Mouse (Mus musculus) midbrain, embryonic 15.5 days (tissue): ENCODE results near the gene Serinc1. TPM values are rescaled to one million over a fixed set of nuclear protein-coding genes. Genes with fewer than 3 reads are reported as not detected.

ENCODE experiments used
- ATAC-seq: fragments of 200-750 bp; cut with Nextera tagmentation; replicated peaks from 2 replicates; pipeline ENCODE4 v1.8.0; 2017; ENCODE audit warnings: moderate TSS enrichment
- H3K27ac ChIP-seq: fragments of 300-500 bp; sonication (generic); 2 replicates; pipeline ENCODE4 v1.5.1; 2015; ENCODE audit warnings: mild to moderate bottlenecking, inconsistent platforms
- H3K27me3 ChIP-seq: fragments of 300-500 bp; sonication (generic); replicated peaks from 2 replicates; pipeline ENCODE4 v1.6.1; 2015; ENCODE audit warnings: inconsistent platforms
- H3K36me3 ChIP-seq: fragments of 300-500 bp; sonication (generic); replicated peaks from 2 replicates; pipeline ENCODE4 v1.6.1; 2015; ENCODE audit warnings: inconsistent platforms
- H3K4me1 ChIP-seq: fragments of 300-500 bp; sonication (generic); 2 replicates; pipeline ENCODE4 v1.6.1; 2015; ENCODE audit warnings: inconsistent platforms
- H3K4me2 ChIP-seq: fragments of 300-500 bp; sonication (generic); 2 replicates; pipeline ENCODE4 v1.6.1; 2015; ENCODE audit warnings: inconsistent platforms, mild to moderate bottlenecking, moderate library complexity
- H3K4me3 ChIP-seq: fragments of 300-500 bp; sonication (generic); 2 replicates; pipeline ENCODE4 v1.5.1; 2015; ENCODE audit warnings: mild to moderate bottlenecking, inconsistent platforms
- H3K9ac ChIP-seq: fragments of 300-500 bp; sonication (generic); 2 replicates; pipeline ENCODE4 v1.6.1; 2015; ENCODE audit warnings: mild to moderate bottlenecking, inconsistent platforms
- H3K9me3 ChIP-seq: fragments of 300-500 bp; sonication (generic); 2 replicates; pipeline ENCODE4 v1.6.1; 2016; ENCODE audit warnings: inconsistent platforms
- WGBS: fragments of 180-500 bp; shearing (Covaris S2); methylation state at CpG from one replicate; pipeline ENCODE4 v1.1.7; 2015; ENCODE audit warnings: mixed read lengths; 5-methylcytosine and 5-hydroxymethylcytosine counted together
- polyA plus RNA-seq: library from polyadenylated mRNA; unstranded; fragments of >200 nt; fragmentation: Nextera tagmentation; extraction: Ambion mirVana; gene quantifications from 2 replicates; pipeline ENCODE4 v1.2.1, GENCODE M21; 2015

Serinc1 gene
- polyA plus RNA-seq, 1 experiment from 2014 or later: 407 TPM

- Histone ChIP-seq H3K36me3 (no peaks in the 10 kb centered on the region; the same call in 1 of the 2 replicates), H3K9ac (peak overlapping the region; percentile 97), H3K4me3 (peak overlapping the region; percentile 78), H3K4me1 (peaks cover 37% of the 10 kb centered on the region), H3K4me2 (peak overlapping the region; percentile 73), H3K27ac (no peak overlapping the region), H3K27me3 (no peaks in the 10 kb centered on the region), H3K9me3 (no peaks in the 10 kb centered on the region)
- WGBS: 57% methylated on average over 2 of the region's 2 CpGs
- no peak for ATAC-seq
Observed at GRCm38 (mm10) chr10:57531076-57531475, 1.3 kb downstream of the Serinc1 start.

GRCm38 (mm10) chr10:57526469-57526868 is 5.9 kb downstream of the Serinc1 start:
- WGBS: 94% methylated on average over 5 of the region's 5 CpGs
- ATAC-seq: no peak
- Histone ChIP-seq H3K4me3 (no peak overlapping the region), H3K9me3 (no peaks in the 10 kb centered on the region), H3K4me2 (no peak overlapping the region), H3K9ac (no peak overlapping the region), H3K27ac (no peak overlapping the region), H3K36me3 (peaks cover 22% of the 10 kb centered on the region), H3K4me1 (peaks cover 37% of the 10 kb centered on the region), H3K27me3 (no peaks in the 10 kb centered on the region)

GRCm38 (mm10) chr10:57515278-57515677 is 17.1 kb downstream of the Serinc1 start:
- H3K4me2 ChIP-seq: no peak overlapping the region
- 88% methylated on average over 1 of the region's 1 CpGs for WGBS
- no peak overlapping the region for H3K4me3 ChIP-seq
- no peaks in the 10 kb centered on the region for H3K27me3 ChIP-seq
- no peak for ATAC-seq
- peaks cover 51% of the 10 kb centered on the region for H3K36me3 ChIP-seq
- H3K27ac ChIP-seq: no peak overlapping the region
- H3K4me1 ChIP-seq: no peaks in the 10 kb centered on the region
- H3K9ac ChIP-seq: no peak overlapping the region
- no peaks in the 10 kb centered on the region for H3K9me3 ChIP-seq

DNA sequence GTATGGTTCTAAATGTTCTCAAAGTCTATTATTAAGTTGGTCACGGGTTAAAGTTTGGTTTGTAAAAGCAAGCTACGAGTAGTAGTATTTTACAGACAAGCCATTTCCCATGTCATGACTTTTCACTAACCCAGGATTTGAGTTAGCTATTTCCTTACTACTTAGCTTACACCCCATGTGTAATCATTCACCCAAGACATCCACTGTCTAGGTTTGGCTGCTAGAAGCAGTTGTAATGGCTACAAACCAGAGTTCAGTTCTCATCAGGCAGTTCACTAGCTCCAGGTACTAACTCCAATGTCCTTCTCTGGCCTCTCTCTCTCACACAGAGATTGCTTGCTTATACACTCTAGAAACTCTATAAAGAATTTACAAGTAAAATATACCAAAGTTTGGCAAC is 17.7 kb downstream of the Serinc1 start:
- ATAC-seq: no peak
- H3K9ac ChIP-seq: no peak overlapping the region
- WGBS: 92% methylated on average over 2 of the region's 2 CpGs
- H3K4me3 ChIP-seq: no peak overlapping the region
- H3K9me3 ChIP-seq: no peaks in the 10 kb centered on the region
- no peak overlapping the region for H3K27ac ChIP-seq
- H3K36me3 ChIP-seq: peaks cover 51% of the 10 kb centered on the region
- H3K4me1 ChIP-seq: no peaks in the 10 kb centered on the region
- no peaks in the 10 kb centered on the region for H3K27me3 ChIP-seq
- H3K4me2 ChIP-seq: no peak overlapping the region

DNA sequence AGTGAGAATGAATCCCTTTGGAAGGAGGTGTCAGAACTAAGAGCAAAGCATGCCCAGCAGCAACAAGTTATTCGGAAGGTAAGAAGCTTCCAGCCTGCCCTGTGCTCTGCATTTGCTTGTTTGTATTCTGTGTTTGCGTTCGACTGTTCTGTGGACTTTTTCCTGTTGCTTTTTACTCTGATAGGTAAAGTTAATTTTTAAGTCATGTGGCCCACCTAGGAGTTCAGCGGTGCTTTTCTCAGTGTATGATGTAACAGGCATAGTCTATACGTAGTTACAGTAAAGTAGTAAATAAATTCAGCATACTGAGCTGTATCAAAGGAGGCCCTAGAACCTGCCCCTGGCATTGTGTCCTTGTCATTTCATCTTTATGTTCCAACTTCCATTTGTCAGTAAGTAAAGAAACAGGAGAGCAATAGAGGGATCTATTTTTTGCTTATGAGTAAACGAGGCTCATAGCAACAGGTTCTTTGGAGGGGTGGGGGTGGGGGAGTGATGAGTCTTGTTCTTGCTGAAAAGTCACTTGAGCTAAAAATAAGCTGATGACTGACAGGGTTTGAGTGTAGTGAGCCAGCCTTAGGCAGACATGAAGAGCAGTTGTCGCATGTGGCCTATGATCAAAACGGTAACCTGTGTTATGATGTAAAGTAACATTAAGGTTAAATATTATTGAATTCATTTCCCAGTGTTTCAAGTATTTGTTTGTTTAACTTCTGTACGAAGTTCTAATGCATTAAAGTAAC is 32.7 kb downstream of the Serinc1 start:
- peaks cover 16% of the 10 kb centered on the region; the same call in 1 of the 2 replicates for H3K36me3 ChIP-seq
- no peak overlapping the region for H3K9ac ChIP-seq
- H3K27me3 ChIP-seq: no peaks in the 10 kb centered on the region
- no peaks in the 10 kb centered on the region for H3K4me1 ChIP-seq
- no peak overlapping the region for H3K4me2 ChIP-seq
- H3K4me3 ChIP-seq: no peak overlapping the region
- H3K27ac ChIP-seq: no peak overlapping the region
- WGBS: 90% methylated on average over 9 of the region's 9 CpGs
- no peaks in the 10 kb centered on the region for H3K9me3 ChIP-seq
- ATAC-seq: no peak

GRCm38 (mm10) chr10:57492050-57492449 is 40.3 kb downstream of the Serinc1 start:
- Histone ChIP-seq H3K4me1 (peaks cover 30% of the 10 kb centered on the region), H3K4me2 (no peak overlapping the region), H3K9ac (no peak overlapping the region), H3K36me3 (peaks cover 8% of the 10 kb centered on the region; the same call in 1 of the 2 replicates), H3K9me3 (no peaks in the 10 kb centered on the region), H3K27ac (no peak overlapping the region), H3K27me3 (no peaks in the 10 kb centered on the region), H3K4me3 (no peak overlapping the region)
- ATAC-seq: no peak
- WGBS: 59% methylated on average over 2 of the region's 2 CpGs

GRCm38 (mm10) chr10:57488591-57488990 is 43.7 kb downstream of the Serinc1 start:
- Histone ChIP-seq H3K27me3 (no peaks in the 10 kb centered on the region), H3K4me2 (peak overlapping the region; percentile 66), H3K36me3 (no peaks in the 10 kb centered on the region), H3K4me3 (peak overlapping the region; percentile 97; the same call in 1 of the 2 replicates), H3K9me3 (no peaks in the 10 kb centered on the region), H3K9ac (no peak overlapping the region), H3K27ac (no peak overlapping the region), H3K4me1 (peaks cover 30% of the 10 kb centered on the region)
- ATAC-seq: no peak

DNA sequence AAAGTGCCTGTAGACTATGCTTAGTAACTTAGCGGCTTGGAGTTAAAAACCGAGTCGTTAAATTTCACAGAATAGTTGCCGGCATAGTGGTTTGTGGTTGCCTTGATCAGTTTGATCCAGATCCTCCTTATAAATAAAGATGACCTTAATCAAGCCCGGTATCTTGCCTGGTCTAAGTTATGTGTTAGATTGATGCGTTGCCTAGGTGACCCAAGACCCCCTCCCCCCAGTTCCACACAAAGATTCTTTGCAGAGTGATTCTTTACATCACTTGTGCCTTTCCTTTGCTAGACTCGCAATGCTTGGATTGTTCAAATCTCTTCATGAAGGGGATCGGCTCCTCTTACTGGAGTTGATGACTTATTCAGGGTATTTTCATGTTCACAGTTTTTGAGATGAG is 45.1 kb downstream of the Serinc1 start:
- WGBS: 0% methylated on average over 8 of the region's 8 CpGs
- H3K4me2 ChIP-seq: peak overlapping the region; percentile 66
- peak; percentile 12; the same call in 1 of the 2 replicates for ATAC-seq
- peaks cover 30% of the 10 kb centered on the region for H3K4me1 ChIP-seq
- H3K27me3 ChIP-seq: no peaks in the 10 kb centered on the region
- H3K4me3 ChIP-seq: peak overlapping the region; percentile 97
- peak overlapping the region; percentile 98 for H3K27ac ChIP-seq
- H3K9me3 ChIP-seq: no peaks in the 10 kb centered on the region
- H3K36me3 ChIP-seq: no peaks in the 10 kb centered on the region
- peak overlapping the region; percentile 95 for H3K9ac ChIP-seq

- peak; percentile 90 for ATAC-seq
- WGBS: 0% methylated on average over 64 of the region's 65 CpGs
- H3K4me1 ChIP-seq: peaks cover 30% of the 10 kb centered on the region
Observed at GRCm38 (mm10) chr10:57486542-57487071, 45.7 kb downstream of the Serinc1 start.

GRCm38 (mm10) chr10:57485908-57486541 is 46.3 kb downstream of the Serinc1 start, which contains the start of gene Hsf2:
Gene Hsf2, plus strand, starts transcription at chr10:57486385.
- H3K9ac ChIP-seq: peak within 1 kb of the TSS; percentile 95
- WGBS: under 1% methylated on average over 52 of the region's 52 CpGs
- peak within 1 kb of the TSS; percentile 97 for H3K4me3 ChIP-seq
- H3K4me2 ChIP-seq: peak within 1 kb of the TSS; percentile 66
- peak; percentile 100 for ATAC-seq
- no peaks in the 10 kb centered on the region for H3K36me3 ChIP-seq
- H3K9me3 ChIP-seq: no peaks in the 10 kb centered on the region
- peak within 1 kb of the TSS; percentile 98 for H3K27ac ChIP-seq
- H3K27me3 ChIP-seq: no peaks in the 10 kb centered on the region
- peaks cover 29% of the 10 kb centered on the region for H3K4me1 ChIP-seq

More at GRCm38 (mm10) chr10:57486542-57487071, 45.7 kb downstream of the Serinc1 start:
- no peaks in the 10 kb centered on the region for H3K36me3 ChIP-seq
- peak overlapping the region; percentile 97 for H3K4me3 ChIP-seq
- H3K27me3 ChIP-seq: no peaks in the 10 kb centered on the region
- no peaks in the 10 kb centered on the region for H3K9me3 ChIP-seq
- peak overlapping the region; percentile 98 for H3K27ac ChIP-seq
- H3K4me2 ChIP-seq: peak overlapping the region; percentile 66
- H3K9ac ChIP-seq: peak overlapping the region; percentile 95

- Histone ChIP-seq H3K4me1 (peaks cover 19% of the 10 kb centered on the region), H3K27me3 (no peaks in the 10 kb centered on the region), H3K4me3 (no peak overlapping the region), H3K4me2 (no peak overlapping the region), H3K27ac (no peak overlapping the region), H3K9me3 (no peaks in the 10 kb centered on the region), H3K36me3 (no peaks in the 10 kb centered on the region), H3K9ac (no peak overlapping the region)
- WGBS: 93% methylated on average over 3 of the region's 3 CpGs
- no peak for ATAC-seq
Observed at GRCm38 (mm10) chr10:57484741-57485140, 47.6 kb downstream of the Serinc1 start.

GRCm38 (mm10) chr10:57481717-57482116 is 50.6 kb downstream of the Serinc1 start:
- no peak overlapping the region for H3K9ac ChIP-seq
- H3K4me3 ChIP-seq: no peak overlapping the region
- no peaks in the 10 kb centered on the region for H3K9me3 ChIP-seq
- ATAC-seq: no peak
- no peaks in the 10 kb centered on the region for H3K27me3 ChIP-seq
- WGBS: 22% methylated on average over 5 of the region's 5 CpGs
- H3K27ac ChIP-seq: no peak overlapping the region
- H3K4me2 ChIP-seq: no peak overlapping the region
- no peaks in the 10 kb centered on the region for H3K4me1 ChIP-seq
- H3K36me3 ChIP-seq: no peaks in the 10 kb centered on the region
